Mouse (Mus musculus) heart, embryonic 12.5 days (tissue): ENCODE measurements around the gene Dvl1. TPM values are rescaled to one million over a fixed set of nuclear protein-coding genes. Genes with fewer than 3 reads are reported as not detected.

Experiments used
- ATAC-seq: fragments of 200-750 bp; cut with Nextera tagmentation; 2 replicates; pipeline ENCODE4 v1.8.0; 2017; ENCODE audit warnings: moderate TSS enrichment, moderate library complexity; ENCODE audit not compliant: insufficient number of reproducible peaks, low FRiP score
- H3K27ac ChIP-seq: fragments of 300-500 bp; sonication (generic); 2 replicates; pipeline ENCODE4 v1.5.1; 2016; ENCODE audit warnings: mild to moderate bottlenecking, moderate library complexity; ENCODE audit not compliant: poor library complexity, severe bottlenecking
- H3K27me3 ChIP-seq: fragments of 300-500 bp; sonication (generic); replicated peaks from 2 replicates; pipeline ENCODE4 v1.6.1; 2016; ENCODE audit warnings: mild to moderate bottlenecking, moderate library complexity
- H3K36me3 ChIP-seq: fragments of 300-500 bp; sonication (generic); 2 replicates; pipeline ENCODE4 v1.6.1; 2016; ENCODE audit warnings: mild to moderate bottlenecking, moderate library complexity
- H3K4me1 ChIP-seq: fragments of 300-500 bp; sonication (generic); replicated peaks from 2 replicates; pipeline ENCODE4 v1.6.1; 2016; ENCODE audit warnings: mild to moderate bottlenecking
- H3K4me2 ChIP-seq: fragments of 300-500 bp; sonication (generic); 2 replicates; pipeline ENCODE4 v1.6.1; 2016; ENCODE audit warnings: mild to moderate bottlenecking, moderate library complexity
- H3K4me3 ChIP-seq: fragments of 300-500 bp; sonication (generic); 2 replicates; pipeline ENCODE4 v1.5.1; 2016; ENCODE audit warnings: mild to moderate bottlenecking
- H3K9ac ChIP-seq: fragments of 300-500 bp; sonication (generic); 2 replicates; pipeline ENCODE4 v1.6.1; 2016; ENCODE audit warnings: mild to moderate bottlenecking, moderate library complexity
- H3K9me3 ChIP-seq: fragments of 300-500 bp; sonication (generic); replicated peaks from 2 replicates; pipeline ENCODE4 v1.6.1; 2016; ENCODE audit warnings: mild to moderate bottlenecking, moderate library complexity
- WGBS: fragments of 180-500 bp; shearing (Covaris S2); methylation state at CpG from one replicate; pipeline ENCODE4 v1.1.7; 2016; 5-methylcytosine and 5-hydroxymethylcytosine counted together
- polyA plus RNA-seq: library from polyadenylated mRNA; unstranded; fragments of >200 nt; fragmentation: Nextera tagmentation; extraction: Ambion mirVana; gene quantifications from 2 replicates; pipeline ENCODE4 v1.2.1, GENCODE M21; 2016

Gene Dvl1
- polyA plus RNA-seq, 1 experiment from 2014 or later = 9.4 TPM

DNA sequence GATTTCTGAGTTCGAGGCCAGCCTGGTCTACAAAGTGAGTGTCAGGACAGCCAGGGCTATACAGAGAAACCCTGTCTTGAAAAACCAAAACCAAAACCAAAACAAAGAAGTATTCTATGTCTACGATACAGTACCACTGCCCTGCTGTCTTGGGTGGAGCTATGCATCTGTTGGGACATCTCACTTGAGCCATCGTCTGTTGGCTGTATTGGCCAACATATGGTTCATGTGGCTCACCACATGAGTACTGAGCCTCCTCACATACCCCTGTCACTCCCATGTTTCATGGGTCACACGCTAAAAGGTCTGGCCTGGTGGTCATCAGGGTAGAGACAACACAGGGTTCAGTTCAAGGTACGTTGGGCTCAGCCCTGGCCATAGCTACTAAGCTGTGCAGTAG lies 39.1 kb downstream of the Dvl1 start:
- H3K9ac ChIP-seq = no peak overlapping the region
- peaks cover 55% of the 10 kb centered on the region for H3K36me3 ChIP-seq
- peaks cover 18% of the 10 kb centered on the region; the same call in 1 of the 2 replicates for H3K4me1 ChIP-seq
- H3K4me3 ChIP-seq = no peak overlapping the region
- no peak overlapping the region for H3K4me2 ChIP-seq
- no peaks in the 10 kb centered on the region for H3K9me3 ChIP-seq
- no peak overlapping the region for H3K27ac ChIP-seq
- WGBS = 92% methylated on average over 5 of the region's 5 CpGs
- no peak for ATAC-seq
- H3K27me3 ChIP-seq = no peaks in the 10 kb centered on the region

DNA sequence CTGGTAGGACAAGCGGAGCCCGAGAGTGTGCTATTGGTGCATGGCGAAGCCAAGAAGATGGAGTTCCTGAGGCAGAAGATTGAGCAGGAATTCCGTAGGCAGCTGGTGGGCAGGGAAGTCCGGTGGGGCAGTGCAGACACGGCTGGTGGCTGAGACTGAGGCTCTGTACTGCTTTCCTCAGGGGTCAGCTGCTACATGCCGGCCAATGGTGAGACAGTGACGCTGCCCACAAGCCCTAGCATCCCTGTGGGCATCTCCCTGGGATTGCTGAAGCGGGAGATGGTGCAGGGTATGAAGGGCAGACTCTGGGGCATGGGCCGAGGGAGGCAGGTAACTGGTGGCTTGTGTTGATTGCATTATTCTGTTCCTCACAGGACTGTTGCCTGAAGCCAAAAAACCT lies 40.5 kb downstream of the Dvl1 start:
- no peak for ATAC-seq
- Histone ChIP-seq H3K27ac (no peak overlapping the region), H3K9me3 (no peaks in the 10 kb centered on the region), H3K27me3 (no peaks in the 10 kb centered on the region), H3K9ac (no peak overlapping the region), H3K36me3 (peaks cover 55% of the 10 kb centered on the region), H3K4me3 (no peak overlapping the region), H3K4me1 (peaks cover 21% of the 10 kb centered on the region), H3K4me2 (no peak overlapping the region)
- WGBS = 91% methylated on average over 10 of the region's 10 CpGs

DNA sequence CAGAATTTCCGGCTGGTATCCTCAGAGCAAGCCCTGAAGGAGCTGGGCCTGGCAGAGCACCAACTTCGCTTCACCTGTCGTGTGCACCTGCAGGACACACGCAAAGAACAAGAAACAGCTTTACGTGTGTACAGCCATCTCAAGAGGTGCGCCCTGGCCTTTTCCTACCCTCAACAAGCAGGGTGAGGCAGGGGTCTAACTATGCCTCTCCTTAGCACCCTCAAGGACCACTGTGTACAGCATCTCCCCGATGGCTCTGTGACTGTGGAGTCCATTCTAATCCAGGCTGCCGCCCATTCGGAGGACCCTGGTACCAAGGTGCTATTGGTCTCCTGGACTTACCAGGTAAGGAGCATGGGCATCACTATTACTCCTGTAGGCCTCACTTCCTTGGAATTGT lies 41.0 kb downstream of the Dvl1 start:
- Histone ChIP-seq H3K9ac (no peak overlapping the region), H3K9me3 (no peaks in the 10 kb centered on the region), H3K4me1 (peaks cover 26% of the 10 kb centered on the region), H3K27me3 (no peaks in the 10 kb centered on the region), H3K27ac (no peak overlapping the region), H3K4me3 (no peak overlapping the region), H3K36me3 (peaks cover 55% of the 10 kb centered on the region), H3K4me2 (no peak overlapping the region)
- WGBS = 92% methylated on average over 9 of the region's 9 CpGs
- ATAC-seq = no peak

DNA sequence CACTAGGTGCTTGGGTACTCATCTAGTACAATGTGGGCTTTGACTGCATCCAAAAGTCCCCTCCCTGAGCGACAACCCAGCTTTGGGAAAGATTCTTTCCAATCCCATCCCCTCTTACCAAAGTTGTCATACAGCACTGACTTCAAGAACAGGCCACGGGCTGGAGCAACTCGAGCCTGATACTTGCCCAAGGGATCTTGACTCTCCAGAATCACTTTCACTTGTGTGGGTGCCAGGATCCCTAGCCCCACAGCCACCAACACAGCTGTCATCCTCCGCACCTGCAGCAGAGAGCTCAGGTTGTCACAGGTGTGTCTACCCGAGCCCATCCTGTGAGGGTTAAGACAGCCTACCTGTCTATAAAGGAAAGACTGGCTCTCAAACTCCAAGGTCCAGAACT lies 42.1 kb downstream of the Dvl1 start:
- H3K4me2 ChIP-seq = no peak overlapping the region
- H3K27me3 ChIP-seq = no peaks in the 10 kb centered on the region
- no peak for ATAC-seq
- peaks cover 51% of the 10 kb centered on the region for H3K36me3 ChIP-seq
- H3K4me1 ChIP-seq = peaks cover 30% of the 10 kb centered on the region
- H3K27ac ChIP-seq = no peak overlapping the region
- H3K9me3 ChIP-seq = no peaks in the 10 kb centered on the region
- no peak overlapping the region for H3K9ac ChIP-seq
- H3K4me3 ChIP-seq = no peak overlapping the region
- WGBS = 82% methylated on average over 5 of the region's 5 CpGs

DNA sequence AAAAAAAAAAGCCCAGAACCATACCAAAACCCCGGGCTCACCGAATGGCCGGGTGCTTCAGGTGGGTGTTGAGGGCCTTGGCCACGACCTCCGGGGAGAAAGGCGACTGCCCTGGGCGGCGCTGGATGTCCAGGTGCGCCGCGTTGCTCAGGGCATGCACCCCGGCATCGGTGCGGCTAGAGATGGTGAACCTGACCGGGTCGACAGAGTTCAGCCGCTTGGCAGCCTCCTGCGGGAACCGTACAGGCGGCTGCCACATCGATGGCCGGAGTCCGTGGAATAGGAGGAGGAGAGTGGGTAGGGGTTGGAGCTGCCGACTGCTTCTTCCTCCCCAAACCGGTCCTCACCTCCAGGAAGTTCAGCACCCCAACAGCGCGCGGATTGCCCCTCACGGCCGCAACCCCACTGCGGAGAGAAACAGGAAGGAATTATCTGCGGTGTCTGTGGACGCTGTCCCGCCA lies 43.8 kb downstream of the Dvl1 start:
- Histone ChIP-seq H3K27ac (no peak overlapping the region), H3K9ac (peak overlapping the region; percentile 84), H3K27me3 (no peaks in the 10 kb centered on the region), H3K36me3 (peaks cover 39% of the 10 kb centered on the region), H3K4me2 (peak overlapping the region; percentile 97), H3K4me1 (peaks cover 41% of the 10 kb centered on the region), H3K9me3 (no peaks in the 10 kb centered on the region), H3K4me3 (peak overlapping the region; percentile 82)
- ATAC-seq = no peak
- under 1% methylated on average over 34 of the region's 34 CpGs for WGBS

DNA sequence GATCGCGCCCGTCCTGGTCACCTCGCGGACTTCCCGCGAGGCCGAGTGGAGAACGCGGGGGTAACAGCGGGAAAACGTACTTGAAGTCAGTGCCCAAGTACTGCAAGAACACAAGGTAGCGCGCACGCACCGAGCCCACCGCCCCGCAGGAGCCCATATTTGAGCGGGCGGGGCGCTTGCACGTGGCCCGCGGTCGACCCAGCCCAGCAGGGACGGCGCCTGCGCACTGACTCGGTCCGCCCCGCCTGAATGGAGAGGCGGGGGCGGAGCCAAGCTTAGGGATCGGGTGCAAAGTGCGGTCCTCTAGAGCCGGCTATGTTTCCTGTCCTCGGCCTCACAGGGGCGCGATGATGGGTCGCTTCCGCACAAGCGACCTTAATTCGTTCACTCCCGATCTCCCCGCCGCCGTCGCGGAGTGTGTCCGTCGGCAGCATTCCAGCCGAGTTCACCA lies 44.4 kb downstream of the Dvl1 start, which contains the start of the genes Pusl1 and Acap3:
Gene Pusl1, minus strand, starts transcription at position 231 of the 451 bp plus-strand sequence.
Gene Acap3, plus strand, starts transcription at position 272 of the 451 bp plus-strand sequence.
- Histone ChIP-seq H3K27ac (peak within 1 kb of the TSS; percentile 93), H3K9me3 (no peaks in the 10 kb centered on the region), H3K4me3 (peak within 1 kb of the TSS; percentile 82), H3K27me3 (no peaks in the 10 kb centered on the region), H3K4me2 (peak within 1 kb of the TSS; percentile 97), H3K36me3 (peaks cover 39% of the 10 kb centered on the region), H3K9ac (peak within 1 kb of the TSS; percentile 88), H3K4me1 (peaks cover 41% of the 10 kb centered on the region)
- ATAC-seq = peak; percentile 93
- WGBS = 0% methylated on average over 52 of the region's 52 CpGs

DNA sequence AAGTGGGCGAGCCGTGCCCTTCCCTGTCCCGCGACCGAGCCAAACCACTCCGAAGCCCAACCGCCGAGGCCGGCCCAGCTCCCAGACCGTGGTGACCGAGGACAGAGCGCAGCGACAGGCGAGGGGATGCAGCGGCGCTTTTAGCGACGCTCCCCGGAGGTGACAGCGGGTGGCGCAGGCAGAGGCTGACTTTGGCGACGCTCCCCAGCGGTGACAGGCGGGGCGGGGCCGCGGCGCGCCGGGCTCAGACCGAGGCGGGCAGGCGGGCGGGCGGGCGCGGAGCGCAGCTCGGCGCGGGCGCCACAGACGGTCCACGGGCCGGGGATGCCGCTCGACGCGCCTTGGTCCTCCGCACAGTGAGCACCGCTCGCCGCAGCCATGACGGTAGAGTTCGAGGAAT lies 44.8 kb downstream of the Dvl1 start:
- peak overlapping the region; percentile 93 for H3K27ac ChIP-seq
- peak overlapping the region; percentile 82 for H3K4me3 ChIP-seq
- H3K4me1 ChIP-seq = peaks cover 41% of the 10 kb centered on the region
- peak; percentile 94 for ATAC-seq
- peak overlapping the region; percentile 97 for H3K4me2 ChIP-seq
- WGBS = under 1% methylated on average over 54 of the region's 56 CpGs
- H3K9me3 ChIP-seq = no peaks in the 10 kb centered on the region
- no peaks in the 10 kb centered on the region for H3K27me3 ChIP-seq
- peaks cover 39% of the 10 kb centered on the region for H3K36me3 ChIP-seq
- peak overlapping the region; percentile 88 for H3K9ac ChIP-seq

DNA sequence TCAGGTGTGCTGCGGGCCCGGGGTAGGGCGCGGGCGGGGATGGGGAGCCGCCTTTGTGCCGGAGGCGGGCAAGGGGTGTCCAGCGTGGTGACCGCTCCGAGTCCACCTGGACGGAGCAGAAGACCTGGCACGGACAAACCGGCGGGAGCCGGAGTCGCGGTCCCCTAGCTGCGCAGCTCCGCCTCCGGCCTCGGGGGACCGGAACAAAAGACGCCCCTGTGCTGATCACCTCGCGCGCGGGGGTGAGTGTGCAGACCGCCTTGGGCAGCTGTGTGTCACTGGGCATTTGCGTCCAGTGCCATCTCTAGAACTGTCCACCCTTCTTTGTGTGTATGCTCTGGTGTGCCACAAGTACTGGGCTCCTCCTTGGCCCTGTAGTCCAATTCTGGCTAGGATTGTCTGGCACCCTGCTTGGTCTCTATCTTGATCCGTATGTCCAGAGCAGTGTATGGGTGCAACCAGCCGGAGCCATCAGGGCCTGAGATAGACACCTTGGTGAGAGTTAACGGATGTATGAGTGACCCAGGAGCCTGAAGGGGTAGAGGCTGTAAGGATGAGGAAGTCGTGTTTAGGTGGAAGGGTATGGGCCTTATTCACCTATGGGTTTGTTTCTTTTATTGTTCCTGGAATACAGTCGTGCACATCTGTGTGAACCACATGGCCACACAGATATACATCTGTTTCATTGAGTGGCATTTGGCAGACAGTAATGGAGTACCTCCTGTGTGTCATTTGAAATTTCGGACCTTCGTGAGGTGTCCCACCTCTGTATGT lies 45.4 kb downstream of the Dvl1 start:
- Histone ChIP-seq H3K9me3 (no peaks in the 10 kb centered on the region), H3K4me3 (peak overlapping the region; percentile 82), H3K27me3 (no peaks in the 10 kb centered on the region), H3K27ac (peak overlapping the region; percentile 93; the same call in 1 of the 2 replicates), H3K36me3 (peaks cover 36% of the 10 kb centered on the region), H3K9ac (peak overlapping the region; percentile 88), H3K4me2 (peak overlapping the region; percentile 97), H3K4me1 (peaks cover 41% of the 10 kb centered on the region)
- ATAC-seq = peak; percentile 27
- 6% methylated on average over 37 of the region's 37 CpGs for WGBS

DNA sequence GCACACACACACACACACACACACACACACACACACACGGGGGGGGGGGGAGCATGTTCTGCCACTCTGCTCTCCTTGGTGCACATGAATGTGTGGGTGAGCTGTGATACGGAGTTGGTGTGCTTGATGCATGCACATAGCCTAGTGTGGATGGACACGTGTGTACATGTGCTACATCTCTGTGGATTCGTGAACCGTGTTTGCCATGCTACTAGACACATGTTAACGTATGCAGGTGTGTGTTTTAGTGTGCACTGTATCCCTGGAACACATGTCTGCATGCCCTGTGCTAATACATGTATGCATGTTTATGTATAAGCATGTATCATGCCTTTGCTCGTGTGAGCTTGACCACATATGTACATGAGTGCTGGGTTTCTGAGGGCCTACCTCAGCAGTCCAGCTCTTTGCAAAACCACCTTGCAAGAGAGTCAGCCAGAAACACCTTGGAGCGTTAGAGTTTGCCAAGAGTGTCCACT lies 46.0 kb downstream of the Dvl1 start:
- H3K9me3 ChIP-seq = no peaks in the 10 kb centered on the region
- H3K9ac ChIP-seq = peak overlapping the region; percentile 88
- no peaks in the 10 kb centered on the region for H3K27me3 ChIP-seq
- 74% methylated on average over 8 of the region's 8 CpGs for WGBS
- peaks cover 33% of the 10 kb centered on the region for H3K36me3 ChIP-seq
- H3K4me3 ChIP-seq = peak overlapping the region; percentile 82
- ATAC-seq = no peak
- peaks cover 41% of the 10 kb centered on the region for H3K4me1 ChIP-seq
- H3K4me2 ChIP-seq = peak overlapping the region; percentile 97
- H3K27ac ChIP-seq = no peak overlapping the region

DNA sequence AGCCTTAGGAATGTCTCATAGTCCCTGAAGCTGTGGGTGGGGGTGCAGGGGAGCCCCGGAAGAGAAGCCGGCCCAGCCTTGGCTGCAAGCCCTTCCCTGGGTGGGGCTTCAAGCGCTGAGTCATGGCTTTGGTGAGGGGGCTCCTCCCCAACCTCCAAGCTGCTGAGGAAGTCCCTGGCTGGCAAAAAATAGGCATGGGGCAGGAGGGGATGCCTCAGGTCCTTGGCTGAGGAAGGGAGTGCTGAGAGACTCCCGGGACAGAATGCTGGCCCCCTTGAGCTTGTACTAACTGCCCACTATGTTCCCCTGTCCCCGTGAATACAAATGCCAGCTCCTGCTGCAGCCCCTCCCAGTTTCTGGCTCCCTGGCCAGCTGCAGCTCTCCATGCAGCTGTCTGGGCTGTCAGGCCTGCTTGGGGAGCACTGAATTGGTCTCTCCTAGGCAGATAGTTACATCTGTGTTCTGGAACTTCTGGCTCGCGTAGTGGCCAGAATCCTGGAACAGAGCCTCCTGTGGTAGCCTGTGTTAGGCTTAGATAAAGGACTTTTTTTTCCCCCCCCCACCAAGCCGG lies 47.2 kb downstream of the Dvl1 start:
- Histone ChIP-seq H3K27ac (peak overlapping the region; percentile 34; the same call in 1 of the 2 replicates), H3K27me3 (no peaks in the 10 kb centered on the region), H3K4me1 (peaks cover 41% of the 10 kb centered on the region), H3K4me2 (peak overlapping the region; percentile 97), H3K4me3 (peak overlapping the region; percentile 1; the same call in 1 of the 2 replicates), H3K9me3 (no peaks in the 10 kb centered on the region), H3K9ac (peak overlapping the region; percentile 48), H3K36me3 (peaks cover 33% of the 10 kb centered on the region)
- 23% methylated on average over 8 of the region's 8 CpGs for WGBS
- ATAC-seq = peak; percentile 52; the same call in 1 of the 2 replicates

DNA sequence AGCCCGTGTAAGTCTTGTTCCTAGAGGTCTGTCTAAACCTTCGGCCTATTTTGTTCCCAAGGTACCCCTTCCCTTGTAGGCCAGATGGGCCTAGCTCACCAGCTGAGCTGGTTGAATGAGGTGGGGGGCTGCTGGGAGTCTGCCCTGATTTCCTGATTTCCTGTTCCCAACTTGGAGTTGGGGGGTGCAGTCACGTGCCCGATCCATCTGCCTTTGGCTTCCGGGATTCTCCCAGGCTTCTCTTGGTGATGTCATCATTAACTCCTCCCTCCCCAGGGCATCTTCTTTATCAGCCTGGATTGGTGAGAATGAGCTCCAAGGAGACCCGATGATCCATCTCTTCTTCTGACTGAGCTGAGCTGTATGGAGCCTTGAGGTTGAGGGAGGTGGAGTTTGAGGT lies 48.0 kb downstream of the Dvl1 start:
- 35% methylated on average over 6 of the region's 6 CpGs for WGBS

More for the DNA sequence above, 48.0 kb downstream of the Dvl1 start:
- no peaks in the 10 kb centered on the region for H3K9me3 ChIP-seq
- no peaks in the 10 kb centered on the region for H3K27me3 ChIP-seq
- no peak overlapping the region for H3K9ac ChIP-seq
- peaks cover 37% of the 10 kb centered on the region for H3K36me3 ChIP-seq
- no peak overlapping the region for H3K27ac ChIP-seq
- no peak for ATAC-seq
- no peak overlapping the region for H3K4me3 ChIP-seq
- 0 out of 2 replicates have a peak overlapping the region, but pooled peaks have one; percentile 97 for H3K4me2 ChIP-seq
- peaks cover 39% of the 10 kb centered on the region for H3K4me1 ChIP-seq
